In the genomic region with DNA sequence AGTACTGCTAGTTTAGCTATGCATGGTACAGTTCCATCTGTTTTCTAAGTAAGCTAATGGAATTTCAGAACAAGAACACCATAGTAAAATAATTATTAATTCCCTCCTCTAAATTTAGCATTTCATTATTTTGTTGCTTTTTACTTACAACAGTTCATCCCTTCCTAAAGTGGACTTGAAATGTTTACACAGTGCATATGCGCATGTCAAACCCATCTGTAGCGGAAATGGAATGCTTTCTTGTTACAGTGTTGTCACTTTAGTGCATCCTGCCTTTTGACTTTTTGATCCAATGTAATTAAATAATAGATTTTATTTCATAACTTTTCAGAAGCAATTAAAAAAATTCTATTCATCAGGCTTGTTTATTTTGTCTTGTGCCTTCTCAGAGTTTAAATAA, we compare ENCODE assay signal across 16 mouse cellular contexts.
"Had no signal": no experiment of that assay in that cellular context is flagged by ENCODE, and none has a peak within 500 bp of the region (broad histone marks: within the 10 kb centered on the region; RNA-seq: fewer than 3 reads in every experiment).

No protein-coding gene starts in this region.

- H3K9me3 ChIP-seq: neural tube, embryonic 13.5 days; neural tube, embryonic 15.5 days; stomach, embryonic 15.5 days had no signal

- H3K4me1 ChIP-seq: neural tube, embryonic 13.5 days; neural tube, embryonic 15.5 days; stomach, embryonic 15.5 days had no signal

- H3K4me3 ChIP-seq: neural tube, embryonic 13.5 days; neural tube, embryonic 15.5 days; stomach, embryonic 15.5 days had no signal

- H3K36me3 ChIP-seq: neural tube, embryonic 13.5 days; neural tube, embryonic 15.5 days; stomach, embryonic 15.5 days had no signal

- H3K9ac ChIP-seq: neural tube, embryonic 13.5 days; neural tube, embryonic 15.5 days; stomach, embryonic 15.5 days had no signal

- DNase-seq: retina, postnatal 1 day; right cerebral cortex, adult 18-20 months; right cerebral cortex, postnatal 14 days; right cerebral cortex, postnatal 25 days; right cerebral cortex, postnatal 4 days; spleen, adult 18-20 months; thymus, adult 18-20 months; thymus, adult 2 months; thymus, postnatal 14 days; thymus, postnatal 25 days; thymus, postnatal 36 days; thymus, postnatal 4 days had no signal

- H3K27ac ChIP-seq: neural tube, embryonic 13.5 days; neural tube, embryonic 15.5 days; stomach, embryonic 15.5 days; stomach, postnatal 0 days had no signal

- H3K27me3 ChIP-seq: neural tube, embryonic 13.5 days; neural tube, embryonic 15.5 days; stomach, embryonic 15.5 days had no signal

- H3K4me2 ChIP-seq: neural tube, embryonic 13.5 days; neural tube, embryonic 15.5 days; stomach, embryonic 15.5 days had no signal
